Mouse (Mus musculus) frontal cortex, postnatal 10 days (tissue): ENCODE data around the gene Fam178b.

Experiments used
- DNase-seq, 2 experiments: peaks; one replicate each; pipeline ENCODE4 v3.0.0; 2022; ENCODE audit warnings: low spot score in 2 of 2, mixed read lengths in 1 of 2

Fam178b gene

GRCm38 (mm10) chr1:36682620-36683355 is at the start of gene Fam178b:
Gene Fam178b, minus strand, starts transcription at chr1:36683183.
- no peak for DNase-seq

- DNase-seq = no peak
These were observed 41.1 kb upstream of the Fam178b start for GRCm38 (mm10) chr1:36724057-36724431.

GRCm38 (mm10) chr1:36723146-36724056 is 40.4 kb upstream of the Fam178b start:
- DNase-seq = no peak

GRCm38 (mm10) chr1:36718786-36719185 is 35.8 kb upstream of the Fam178b start:
- DNase-seq = no peak

GRCm38 (mm10) chr1:36714311-36714710 is 31.3 kb upstream of the Fam178b start, which contains the start of gene Actr1b:
Gene Actr1b, minus strand, starts transcription at chr1:36714422.
- no peak for DNase-seq

- DNase-seq = no peak
These were observed 28.1 kb upstream of the Fam178b start for GRCm38 (mm10) chr1:36711104-36711503.

GRCm38 (mm10) chr1:36709854-36710280 is 26.9 kb upstream of the Fam178b start, which contains the start of gene 4933424G06Rik:
Gene 4933424G06Rik, plus strand, starts transcription at chr1:36710149.
- DNase-seq = peak; percentile 98

GRCm38 (mm10) chr1:36709055-36709853 is 26.3 kb upstream of the Fam178b start:
- DNase-seq = peak in 1 of 2 experiments; percentile 45

GRCm38 (mm10) chr1:36708626-36709025 is 25.6 kb upstream of the Fam178b start:
- DNase-seq = no peak

GRCm38 (mm10) chr1:36707797-36708196 is 24.8 kb upstream of the Fam178b start:
- no peak for DNase-seq

- DNase-seq = no peak
These were observed 24.2 kb upstream of the Fam178b start for GRCm38 (mm10) chr1:36707166-36707565.

- no peak for DNase-seq
These were observed 14.0 kb upstream of the Fam178b start for GRCm38 (mm10) chr1:36697030-36697429.

GRCm38 (mm10) chr1:36696411-36696810 is 13.4 kb upstream of the Fam178b start:
- no peak for DNase-seq

- no peak for DNase-seq
These were observed 11.9 kb upstream of the Fam178b start for GRCm38 (mm10) chr1:36694871-36695270.

- DNase-seq = peak; percentile 92 to 94
These were observed 8.5 kb upstream of the Fam178b start, which contains the start of gene Cox5b for GRCm38 (mm10) chr1:36691271-36692155. Gene Cox5b, plus strand, starts transcription at chr1:36691449.

- no peak for DNase-seq
These were observed 7.8 kb upstream of the Fam178b start for GRCm38 (mm10) chr1:36690671-36691235.

GRCm38 (mm10) chr1:36683810-36684467 is 956 bp upstream of the Fam178b start:
- peak in 1 of 2 experiments; percentile 80 for DNase-seq

GRCm38 (mm10) chr1:36680893-36681292 is 2.1 kb downstream of the Fam178b start:
- no peak for DNase-seq

- DNase-seq = no peak
These were observed 8.0 kb downstream of the Fam178b start for GRCm38 (mm10) chr1:36674936-36675335.
